Mouse (Mus musculus) WW6 (cell line): ENCODE measurements around the gene Cdk20.

Source experiments
- DNase-seq: peaks from one replicate; pipeline ENCODE4 v3.0.0-alpha.2; 2013; ENCODE audit warnings: low read depth, low spot score

Cdk20 gene

GRCm38 (mm10) chr13:64432017-64432995, at the start of gene Cdk20:
Gene Cdk20, plus strand, starts transcription at chr13:64432314.
- DNase-seq: peak; percentile 97

GRCm38 (mm10) chr13:64384937-64385336, 47.2 kb upstream of the Cdk20 start:
- no peak for DNase-seq

GRCm38 (mm10) chr13:64386048-64386447, 46.1 kb upstream of the Cdk20 start:
- no peak for DNase-seq

- no peak for DNase-seq
Measured at GRCm38 (mm10) chr13:64388415-64388814, 43.7 kb upstream of the Cdk20 start.

GRCm38 (mm10) chr13:64396979-64397378, 35.1 kb upstream of the Cdk20 start:
- no peak for DNase-seq

- no peak for DNase-seq
Measured at GRCm38 (mm10) chr13:64398065-64398464, 34.0 kb upstream of the Cdk20 start.

- DNase-seq: no peak
Measured at GRCm38 (mm10) chr13:64399906-64400305, 32.2 kb upstream of the Cdk20 start.

- no peak for DNase-seq
Measured at GRCm38 (mm10) chr13:64400801-64401361, 31.2 kb upstream of the Cdk20 start.

- no peak for DNase-seq
Measured at GRCm38 (mm10) chr13:64402006-64402405, 30.1 kb upstream of the Cdk20 start.

- no peak for DNase-seq
Measured at GRCm38 (mm10) chr13:64402504-64402949, 29.6 kb upstream of the Cdk20 start.

- DNase-seq: no peak
Measured at GRCm38 (mm10) chr13:64402951-64403460, 29.1 kb upstream of the Cdk20 start.

GRCm38 (mm10) chr13:64403519-64403918, 28.6 kb upstream of the Cdk20 start:
- no peak for DNase-seq

- no peak for DNase-seq
Measured at GRCm38 (mm10) chr13:64405550-64405949, 26.6 kb upstream of the Cdk20 start.

- DNase-seq: no peak
Measured at GRCm38 (mm10) chr13:64407992-64408391, 24.1 kb upstream of the Cdk20 start.

GRCm38 (mm10) chr13:64410604-64411003, 21.5 kb upstream of the Cdk20 start:
- DNase-seq: no peak

- DNase-seq: no peak
Measured at GRCm38 (mm10) chr13:64411282-64411681, 20.8 kb upstream of the Cdk20 start.

GRCm38 (mm10) chr13:64412752-64413257, 19.3 kb upstream of the Cdk20 start:
- no peak for DNase-seq

GRCm38 (mm10) chr13:64415659-64416058, 16.5 kb upstream of the Cdk20 start:
- no peak for DNase-seq

GRCm38 (mm10) chr13:64416955-64417601, 15.0 kb upstream of the Cdk20 start:
- DNase-seq: no peak

- no peak for DNase-seq
Measured at GRCm38 (mm10) chr13:64420847-64421246, 11.3 kb upstream of the Cdk20 start.

- no peak for DNase-seq
Measured at GRCm38 (mm10) chr13:64421386-64421785, 10.7 kb upstream of the Cdk20 start.
